Mouse (Mus musculus) midbrain, postnatal 0 days (tissue): ENCODE measurements around the gene 4930503E14Rik. TPM values are rescaled to one million over a fixed set of nuclear protein-coding genes. Genes with fewer than 3 reads are reported as not detected.
"Not testable (repeated sequence)": the region's sequence is repeated elsewhere in the genome, so short reads cannot be mapped to it uniquely, and the experiment has no call there.

Source experiments
- ATAC-seq: fragments of 200-750 bp; cut with Nextera tagmentation; 2 replicates; pipeline ENCODE4 v1.8.0; 2017; ENCODE audit warnings: moderate number of reproducible peaks, mild to moderate bottlenecking, moderate TSS enrichment, moderate library complexity; ENCODE audit not compliant: low FRiP score
- DNase-seq: peaks from one replicate; pipeline ENCODE4 v3.0.0-alpha.2; 2015; ENCODE audit warnings: low spot score
- H3K27ac ChIP-seq: fragments of 300-500 bp; sonication (generic); 2 replicates; pipeline ENCODE4 v1.5.1; 2014; ENCODE audit warnings: low read depth, mild to moderate bottlenecking, low read length, mixed read lengths
- H3K27me3 ChIP-seq: fragments of 300-500 bp; sonication (generic); 2 replicates; pipeline ENCODE4 v1.6.1; 2014; ENCODE audit warnings: low read length, control low read depth, mixed read lengths; ENCODE audit not compliant: insufficient read depth
- H3K36me3 ChIP-seq: fragments of 300-500 bp; sonication (generic); 2 replicates; pipeline ENCODE4 v1.6.1; 2014; ENCODE audit warnings: low read length, control low read depth, mixed read lengths; ENCODE audit not compliant: insufficient read depth
- H3K4me1 ChIP-seq: fragments of 300-500 bp; sonication (generic); 2 replicates; pipeline ENCODE4 v1.6.1; 2014; ENCODE audit warnings: mild to moderate bottlenecking, control low read depth, antibody characterized with exemption, low read length, mixed read lengths; ENCODE audit not compliant: insufficient read depth
- H3K4me2 ChIP-seq: fragments of 300-500 bp; sonication (generic); 2 replicates; pipeline ENCODE4 v1.6.1; 2014; ENCODE audit warnings: low read depth, mild to moderate bottlenecking, low read length, mixed read lengths; ENCODE audit not compliant: poor library complexity, severe bottlenecking
- H3K4me3 ChIP-seq: fragments of 300-500 bp; sonication (generic); 2 replicates; pipeline ENCODE4 v1.5.1; 2014; ENCODE audit warnings: low read depth, mild to moderate bottlenecking, low read length, moderate library complexity
- H3K9ac ChIP-seq: fragments of 300-500 bp; sonication (generic); replicated peaks from 2 replicates; pipeline ENCODE4 v1.6.1; 2014; ENCODE audit warnings: mild to moderate bottlenecking, low read length, moderate library complexity, mixed read lengths; ENCODE audit not compliant: poor library complexity, severe bottlenecking
- H3K9me3 ChIP-seq: fragments of 300-500 bp; sonication (generic); 2 replicates; pipeline ENCODE4 v1.6.1; 2016; ENCODE audit warnings: low read length, control low read depth
- CTCF ChIP-seq: IDR thresholded peaks from 2 replicates; pipeline ENCODE4 v1.5.1; 2016; ENCODE audit warnings: antibody characterized with exemption, mild to moderate bottlenecking
- WGBS: fragments of 180-500 bp; shearing (Covaris S2); extraction: QIAGEN DNeasy Blood & Tissue Kit; methylation state at CpG from one replicate; pipeline ENCODE4 v1.1.7; 2014; 5-methylcytosine and 5-hydroxymethylcytosine counted together
- polyA plus RNA-seq: library from polyadenylated mRNA; unstranded; fragments of >200 nt; fragmentation: Nextera tagmentation; extraction: Ambion mirVana; gene quantifications from 2 replicates; pipeline ENCODE4 v1.2.1, GENCODE M21; 2015
- total RNA-seq: library from RNA; depleted of rRNA; stranded (reverse); fragments of >200 nt; gene quantifications from 2 replicates; pipeline ENCODE4 v1.2.3, GENCODE M21; 2014; rRNA removed

The 4930503E14Rik gene
- not detected in 2 replicates for total RNA-seq
- polyA plus RNA-seq: not detected in 2 replicates

- DNase-seq, H3K9me3 ChIP-seq, H3K4me3 ChIP-seq, H3K27me3 ChIP-seq, H3K27ac ChIP-seq, H3K9ac ChIP-seq, H3K4me1 ChIP-seq, H3K4me2 ChIP-seq, ATAC-seq, H3K36me3 ChIP-seq: not testable (repeated sequence)
- 87% methylated on average over 3 of the region's 3 CpGs for WGBS
Measured at GRCm38 (mm10) chr14:44213154-44213553, at the start of gene 4930503E14Rik. Gene 4930503E14Rik (minus strand): TSS chr14:44213254.

DNA sequence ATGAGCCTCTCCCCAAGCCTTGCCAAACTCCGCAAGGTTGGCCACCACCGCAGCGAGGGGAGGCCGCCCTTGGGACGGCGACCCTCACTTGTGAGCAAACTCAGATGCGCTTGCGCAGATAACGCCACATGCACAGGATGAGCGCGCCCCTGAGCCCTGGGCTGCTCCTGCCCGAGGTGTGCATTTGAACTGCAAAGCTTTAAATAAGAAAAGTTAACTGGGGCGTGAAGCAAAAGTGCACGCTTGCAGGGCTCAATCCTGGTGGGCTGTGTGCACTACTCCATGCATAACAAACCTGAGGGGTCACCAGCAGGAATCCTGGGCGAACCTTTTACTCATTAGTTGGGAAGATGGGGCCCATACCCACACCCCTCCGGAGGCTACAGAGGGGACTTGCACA lies 35.0 kb upstream of the 4930503E14Rik start:
- H3K4me1 ChIP-seq: no peaks in the 10 kb centered on the region
- H3K9me3 ChIP-seq: no peaks in the 10 kb centered on the region
- ATAC-seq: no peak
- no peak overlapping the region for H3K9ac ChIP-seq
- TF ChIP-seq CTCF: no peak
- H3K4me2 ChIP-seq: no peak overlapping the region
- no peak overlapping the region for H3K4me3 ChIP-seq
- no peak overlapping the region for H3K27ac ChIP-seq
- WGBS: 90% methylated on average over 16 of the region's 16 CpGs
- H3K36me3 ChIP-seq: no peaks in the 10 kb centered on the region
- H3K27me3 ChIP-seq: no peaks in the 10 kb centered on the region
- DNase-seq: no peak

DNA sequence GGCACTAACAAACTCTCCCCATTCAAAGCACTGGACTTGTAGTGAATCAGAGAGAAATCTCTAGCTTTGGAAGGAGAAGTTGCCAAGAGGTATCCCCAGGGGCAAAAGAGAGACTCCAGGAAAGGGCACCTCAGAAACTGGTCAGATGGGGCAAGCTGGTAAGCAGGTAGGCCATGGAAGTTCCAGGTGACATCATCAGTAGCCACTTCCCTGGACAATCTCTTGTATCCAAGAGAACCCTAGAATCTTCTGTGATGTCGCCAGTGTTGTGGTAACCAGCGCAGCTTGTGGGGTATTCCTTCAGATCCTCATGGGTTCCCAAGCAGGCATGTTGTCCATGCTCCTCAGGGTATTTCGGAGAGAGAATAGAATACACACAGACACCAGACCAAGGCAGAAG lies 15.7 kb downstream of the 4930503E14Rik start, which contains the start of gene Gm8212:
Gm8212 (plus strand) TSS at position 301 of the 400 bp plus-strand sequence.
- not testable (repeated sequence) for H3K9me3 ChIP-seq, H3K27ac ChIP-seq, H3K4me2 ChIP-seq, H3K4me1 ChIP-seq, H3K9ac ChIP-seq, H3K36me3 ChIP-seq, ATAC-seq, DNase-seq, H3K4me3 ChIP-seq, H3K27me3 ChIP-seq
- 93% methylated on average over 1 of the region's 3 CpGs for WGBS

DNA sequence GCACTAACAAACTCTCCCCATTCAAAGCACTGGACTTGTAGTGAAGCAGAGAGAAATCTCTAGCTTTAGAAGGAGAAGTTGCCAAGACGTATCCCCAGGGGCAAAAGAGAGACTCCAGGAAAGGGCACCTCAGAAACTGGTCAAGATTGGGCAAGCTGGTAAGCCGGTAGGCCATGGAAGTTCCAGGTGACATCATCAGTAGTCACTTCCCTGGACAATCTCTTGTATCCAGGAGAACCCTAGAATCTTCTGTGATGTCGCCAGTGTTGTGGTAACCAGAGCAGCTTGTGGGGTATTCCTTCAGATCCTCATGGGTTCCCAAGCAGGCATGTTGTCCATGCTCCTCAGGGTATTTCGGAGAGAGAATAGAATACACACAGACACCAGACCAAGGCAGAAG lies 89.5 kb downstream of the 4930503E14Rik start, which contains the start of gene Gm3327:
Gm3327 (plus strand) TSS at position 301 of the 400 bp plus-strand sequence.
- not testable (repeated sequence) for H3K27me3 ChIP-seq

More for the DNA sequence above, 89.5 kb downstream of the 4930503E14Rik start, which contains the start of gene Gm3327:
- H3K36me3 ChIP-seq, H3K4me3 ChIP-seq, ATAC-seq, DNase-seq, H3K27ac ChIP-seq, H3K9me3 ChIP-seq, H3K9ac ChIP-seq, H3K4me2 ChIP-seq, H3K4me1 ChIP-seq: not testable (repeated sequence)
- WGBS: 93% methylated on average over 3 of the region's 4 CpGs

Other genes starting within 250 kb of the 4930503E14Rik start
- not detected in 2 replicates for gene Ang6, start 211.0 kb downstream of the 4930503E14Rik start, total RNA-seq
- not detected in 2 replicates for gene Ang6, start 211.0 kb downstream of the 4930503E14Rik start, polyA plus RNA-seq
- gene Ear2, start 110.6 kb downstream of the 4930503E14Rik start, total RNA-seq: not detected in 2 replicates
- not detected in 2 replicates for gene Ear2, start 110.6 kb downstream of the 4930503E14Rik start, polyA plus RNA-seq
- not detected in 2 replicates for gene Gm3327, start 89.4 kb downstream of the 4930503E14Rik start, total RNA-seq
- not detected in 2 replicates for gene Gm3327, start 89.4 kb downstream of the 4930503E14Rik start, polyA plus RNA-seq
- gene Gm8212, start 15.6 kb downstream of the 4930503E14Rik start, total RNA-seq: not detected in 2 replicates
- gene Gm8212, start 15.6 kb downstream of the 4930503E14Rik start, polyA plus RNA-seq: 0.13 TPM in 1 of 2 replicates, not detected in the other
- gene Gm8220, start 72.3 kb upstream of the 4930503E14Rik start, total RNA-seq: not detected in 2 replicates
- gene Gm8220, start 72.3 kb upstream of the 4930503E14Rik start, polyA plus RNA-seq: not detected in 2 replicates
- not detected in 2 replicates for gene Gm5930, start 125.3 kb upstream of the 4930503E14Rik start, total RNA-seq
- gene Gm5930, start 125.3 kb upstream of the 4930503E14Rik start, polyA plus RNA-seq: not detected in 2 replicates
- 0.24 TPM in 1 of 2 replicates, not detected in the other for gene Gm8229, start 152.1 kb upstream of the 4930503E14Rik start, total RNA-seq
- gene Gm8229, start 152.1 kb upstream of the 4930503E14Rik start, polyA plus RNA-seq: not detected in 2 replicates
- not detected in 2 replicates for gene Gm3371, start 197.4 kb upstream of the 4930503E14Rik start, total RNA-seq
- not detected in 2 replicates for gene Gm3371, start 197.4 kb upstream of the 4930503E14Rik start, polyA plus RNA-seq
- not detected in 2 replicates for gene Gm8232, start 220.4 kb upstream of the 4930503E14Rik start, total RNA-seq
- not detected in 2 replicates for gene Gm8232, start 220.4 kb upstream of the 4930503E14Rik start, polyA plus RNA-seq